Mouse (Mus musculus) hindbrain, embryonic 14.5 days (tissue): ENCODE data around the gene Syt8. TPM values are rescaled to one million over a fixed set of nuclear protein-coding genes. Genes with fewer than 3 reads are reported as not detected.
A peak's percentile ranks its signal among the peaks of the same experiment; 100 is the strongest.

Experiments
- ATAC-seq: fragments of 200-750 bp; cut with Nextera tagmentation; 2 replicates; pipeline ENCODE4 v1.8.0; 2017; ENCODE audit warnings: moderate number of reproducible peaks, mild to moderate bottlenecking, moderate TSS enrichment, moderate library complexity; ENCODE audit not compliant: low FRiP score
- DNase-seq: peaks from one replicate; pipeline ENCODE4 v3.0.0-alpha.2; 2015; ENCODE audit warnings: low spot score
- H3K27ac ChIP-seq: fragments of 300-500 bp; sonication (generic); 2 replicates; pipeline ENCODE4 v1.5.1; 2014; ENCODE audit warnings: mild to moderate bottlenecking, moderate library complexity
- H3K27me3 ChIP-seq: fragments of 300-500 bp; sonication (generic); 2 replicates; pipeline ENCODE4 v1.6.1; 2014; ENCODE audit warnings: mild to moderate bottlenecking, low read length, mixed read lengths; ENCODE audit not compliant: control insufficient read depth, insufficient read depth
- H3K36me3 ChIP-seq: fragments of 300-500 bp; sonication (generic); replicated peaks from 2 replicates; pipeline ENCODE4 v1.6.1; 2014; ENCODE audit not compliant: control insufficient read depth, insufficient read depth
- H3K4me1 ChIP-seq: fragments of 300-500 bp; sonication (generic); replicated peaks from 2 replicates; pipeline ENCODE4 v1.6.1; 2014; ENCODE audit warnings: antibody characterized with exemption, low read length, mixed read lengths; ENCODE audit not compliant: control insufficient read depth, insufficient read depth
- H3K4me2 ChIP-seq: fragments of 300-500 bp; sonication (generic); replicated peaks from 2 replicates; pipeline ENCODE4 v1.6.1; 2014; ENCODE audit warnings: mild to moderate bottlenecking, moderate library complexity
- H3K4me3 ChIP-seq: fragments of 300-500 bp; sonication (generic); replicated peaks from 2 replicates; pipeline ENCODE4 v1.5.1; 2014; ENCODE audit warnings: mild to moderate bottlenecking, low read length
- H3K9ac ChIP-seq: fragments of 300-500 bp; sonication (generic); 2 replicates; pipeline ENCODE4 v1.6.1; 2014
- H3K9me3 ChIP-seq: fragments of 300-500 bp; sonication (generic); 2 replicates; pipeline ENCODE4 v1.6.1; 2016; ENCODE audit warnings: low read length; ENCODE audit not compliant: control insufficient read depth
- WGBS: fragments of 180-500 bp; shearing (Covaris S2); extraction: QIAGEN DNeasy Blood & Tissue Kit; methylation state at CpG from one replicate; pipeline ENCODE4 v1.1.7; 2014; 5-methylcytosine and 5-hydroxymethylcytosine counted together
- polyA plus RNA-seq: library from polyadenylated mRNA; unstranded; fragments of >200 nt; fragmentation: Nextera tagmentation; extraction: Ambion mirVana; gene quantifications from 2 replicates; pipeline ENCODE4 v1.2.1, GENCODE M21; 2014

Syt8 gene
- polyA plus RNA-seq, 1 experiment from 2014 or later: not detected

- H3K9ac ChIP-seq: no peak overlapping the region
- no peaks in the 10 kb centered on the region for H3K9me3 ChIP-seq
- no peak overlapping the region for H3K27ac ChIP-seq
- no peaks in the 10 kb centered on the region for H3K27me3 ChIP-seq
- DNase-seq (no peak), ATAC-seq (no peak)
- H3K4me2 ChIP-seq: no peak overlapping the region
- 83% methylated on average over 5 of the region's 5 CpGs for WGBS
- H3K36me3 ChIP-seq: no peaks in the 10 kb centered on the region
- no peaks in the 10 kb centered on the region for H3K4me1 ChIP-seq
- H3K4me3 ChIP-seq: no peak overlapping the region
Observed at GRCm38 (mm10) chr7:142419887-142420286, 14.8 kb upstream of the Syt8 start.

GRCm38 (mm10) chr7:142421826-142422225 lies 12.8 kb upstream of the Syt8 start:
- H3K27me3 ChIP-seq: no peaks in the 10 kb centered on the region
- no peak overlapping the region for H3K27ac ChIP-seq
- H3K4me2 ChIP-seq: no peak overlapping the region
- H3K4me1 ChIP-seq: no peaks in the 10 kb centered on the region
- no peaks in the 10 kb centered on the region for H3K36me3 ChIP-seq
- DNase-seq (no peak), ATAC-seq (no peak)
- no peak overlapping the region for H3K4me3 ChIP-seq
- no peaks in the 10 kb centered on the region for H3K9me3 ChIP-seq
- 75% methylated on average over 2 of the region's 2 CpGs for WGBS
- no peak overlapping the region for H3K9ac ChIP-seq

GRCm38 (mm10) chr7:142425641-142426213 lies 8.9 kb upstream of the Syt8 start:
- Histone ChIP-seq H3K4me1 (0 out of 2 replicates have a peak, but pooled peaks cover 5% of the 10 kb centered on the region), H3K4me3 (no peak overlapping the region), H3K27me3 (no peaks in the 10 kb centered on the region), H3K36me3 (no peaks in the 10 kb centered on the region), H3K9ac (no peak overlapping the region), H3K9me3 (no peaks in the 10 kb centered on the region), H3K27ac (no peak overlapping the region), H3K4me2 (no peak overlapping the region)
- WGBS: 48% methylated on average over 11 of the region's 11 CpGs
- DNase-seq: no peak
- no peak for ATAC-seq

DNA sequence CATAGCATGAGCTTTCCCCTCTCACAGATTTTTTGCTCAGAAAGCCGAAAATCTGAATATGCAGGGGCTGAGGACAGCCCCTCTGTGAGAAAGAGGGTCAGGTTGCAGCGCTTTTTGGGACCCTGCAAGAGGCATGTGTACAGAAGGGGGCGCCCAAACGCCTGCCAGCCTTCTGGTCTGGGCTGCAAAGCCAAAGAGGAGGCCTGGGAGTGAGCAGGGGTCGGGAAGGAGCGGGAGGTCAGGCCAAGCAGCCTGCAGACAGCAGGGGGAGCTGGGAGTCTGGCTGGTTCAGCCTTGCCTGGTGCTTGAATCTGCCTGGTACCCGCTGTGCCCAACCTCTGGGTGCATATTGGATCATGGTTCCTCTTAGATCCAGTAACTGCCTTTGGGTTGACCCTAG lies 6.4 kb upstream of the Syt8 start:
- no peak overlapping the region for H3K4me2 ChIP-seq
- ATAC-seq: no peak
- WGBS: 6% methylated on average over 7 of the region's 7 CpGs

DNA sequence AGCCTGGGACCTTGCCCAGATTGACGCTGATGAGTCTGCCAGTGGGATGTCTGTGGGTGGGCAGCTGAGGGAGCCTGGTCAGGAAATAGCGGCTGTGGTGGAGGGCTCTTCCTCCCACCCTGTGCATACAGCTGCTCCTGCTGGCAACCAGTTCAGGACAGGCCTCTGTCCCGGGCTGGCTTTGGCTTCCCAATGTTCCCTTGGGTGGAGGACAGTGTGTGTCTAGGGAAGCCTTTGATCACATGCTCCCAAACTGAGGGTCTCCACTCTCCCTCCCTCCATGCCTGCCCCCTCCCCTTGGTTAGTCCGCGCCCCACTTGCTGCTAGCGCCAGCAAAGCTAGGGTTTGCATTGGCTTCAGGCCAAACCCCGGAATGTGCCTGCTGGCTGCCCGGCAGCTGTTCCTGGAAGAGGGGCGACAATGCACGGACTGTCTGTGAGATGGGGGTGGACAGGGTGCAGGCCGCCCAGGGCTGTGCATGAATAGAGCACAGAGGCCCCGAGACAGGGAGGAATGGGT lies 4.4 kb upstream of the Syt8 start:
- DNase-seq (peak; percentile 63), ATAC-seq (peak; percentile 61; the same call in 1 of the 2 replicates)
- Histone ChIP-seq H3K36me3 (no peaks in the 10 kb centered on the region), H3K27ac (0 out of 2 replicates have a peak overlapping the region, but pooled peaks have one; percentile 51), H3K4me2 (no peak overlapping the region; the same call in 1 of the 2 replicates), H3K27me3 (no peaks in the 10 kb centered on the region), H3K4me3 (no peak overlapping the region), H3K9ac (no peak overlapping the region), H3K4me1 (0 out of 2 replicates have a peak, but pooled peaks cover 12% of the 10 kb centered on the region), H3K9me3 (no peaks in the 10 kb centered on the region)
- WGBS: 35% methylated on average over 12 of the region's 12 CpGs

More for the DNA sequence above, 6.4 kb upstream of the Syt8 start:
- DNase-seq: no peak
- H3K27ac ChIP-seq: no peak overlapping the region
- H3K4me1 ChIP-seq: 0 out of 2 replicates have a peak, but pooled peaks cover 6% of the 10 kb centered on the region
- no peaks in the 10 kb centered on the region for H3K27me3 ChIP-seq
- no peaks in the 10 kb centered on the region for H3K36me3 ChIP-seq
- no peaks in the 10 kb centered on the region for H3K9me3 ChIP-seq
- no peak overlapping the region for H3K4me3 ChIP-seq
- no peak overlapping the region for H3K9ac ChIP-seq

GRCm38 (mm10) chr7:142431106-142431505 lies 3.5 kb upstream of the Syt8 start:
- H3K36me3 ChIP-seq: no peaks in the 10 kb centered on the region
- H3K9me3 ChIP-seq: no peaks in the 10 kb centered on the region
- no peak overlapping the region for H3K4me3 ChIP-seq
- no peak for DNase-seq
- H3K27ac ChIP-seq: no peak overlapping the region
- 83% methylated on average over 14 of the region's 14 CpGs for WGBS
- no peaks in the 10 kb centered on the region for H3K27me3 ChIP-seq
- H3K4me2 ChIP-seq: no peak overlapping the region
- H3K4me1 ChIP-seq: 0 out of 2 replicates have a peak, but pooled peaks cover 12% of the 10 kb centered on the region
- no peak overlapping the region for H3K9ac ChIP-seq
- ATAC-seq: no peak

GRCm38 (mm10) chr7:142433623-142434022 lies 1.0 kb upstream of the Syt8 start:
- WGBS: 62% methylated on average over 19 of the region's 19 CpGs

DNA sequence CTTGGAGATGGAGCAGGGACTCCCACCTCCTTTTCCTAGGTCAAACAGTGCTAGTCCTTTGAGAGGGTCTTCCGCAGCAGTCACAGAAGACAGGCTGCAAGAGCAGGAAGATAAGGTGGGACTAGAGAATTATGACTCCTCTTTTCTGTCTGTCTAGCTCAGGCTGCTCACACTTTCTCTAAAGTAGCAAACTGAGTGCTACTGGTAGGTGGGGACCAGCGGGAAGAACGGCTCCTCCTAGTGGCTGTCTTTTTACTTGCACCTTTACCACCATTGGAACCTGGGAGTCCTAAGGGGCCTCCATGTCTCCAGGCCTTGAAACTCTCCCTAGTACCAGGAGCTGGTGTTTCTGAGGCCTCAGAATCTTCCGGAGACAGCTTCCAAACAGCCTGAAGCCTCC lies 874 bp downstream of the Syt8 start:
- Histone ChIP-seq H3K27me3 (no peaks in the 10 kb centered on the region), H3K9ac (no peak overlapping the region), H3K4me1 (0 out of 2 replicates have a peak, but pooled peaks cover 9% of the 10 kb centered on the region), H3K36me3 (no peaks in the 10 kb centered on the region), H3K9me3 (no peaks in the 10 kb centered on the region), H3K27ac (no peak overlapping the region), H3K4me3 (no peak overlapping the region), H3K4me2 (no peak overlapping the region)
- DNase-seq: peak; percentile 82
- ATAC-seq: no peak
- WGBS: 32% methylated on average over 4 of the region's 4 CpGs

More at GRCm38 (mm10) chr7:142433623-142434022, 1.0 kb upstream of the Syt8 start:
- Histone ChIP-seq H3K36me3 (no peaks in the 10 kb centered on the region), H3K4me1 (0 out of 2 replicates have a peak, but pooled peaks cover 12% of the 10 kb centered on the region), H3K4me3 (no peak overlapping the region), H3K9ac (no peak overlapping the region), H3K27ac (no peak overlapping the region), H3K4me2 (no peak overlapping the region), H3K9me3 (no peaks in the 10 kb centered on the region), H3K27me3 (no peaks in the 10 kb centered on the region)
- DNase-seq (no peak), ATAC-seq (no peak)

GRCm38 (mm10) chr7:142437324-142437723 lies 2.7 kb downstream of the Syt8 start:
- Histone ChIP-seq H3K27ac (no peak overlapping the region), H3K4me3 (no peak overlapping the region), H3K9me3 (no peaks in the 10 kb centered on the region), H3K36me3 (no peaks in the 10 kb centered on the region), H3K4me1 (0 out of 2 replicates have a peak, but pooled peaks cover 6% of the 10 kb centered on the region), H3K4me2 (no peak overlapping the region), H3K9ac (no peak overlapping the region), H3K27me3 (no peaks in the 10 kb centered on the region)
- 85% methylated on average over 5 of the region's 5 CpGs for WGBS
- no peak for ATAC-seq
- DNase-seq: no peak
